Mouse (Mus musculus): ENCODE results near the gene Ankrd54. TPM values are rescaled to one million over a fixed set of nuclear protein-coding genes. Genes with fewer than 3 reads are reported as not detected.

Gene Ankrd54
- polyA plus RNA-seq, 1 experiment from 2014 or later, result 50.0 TPM

DNA sequence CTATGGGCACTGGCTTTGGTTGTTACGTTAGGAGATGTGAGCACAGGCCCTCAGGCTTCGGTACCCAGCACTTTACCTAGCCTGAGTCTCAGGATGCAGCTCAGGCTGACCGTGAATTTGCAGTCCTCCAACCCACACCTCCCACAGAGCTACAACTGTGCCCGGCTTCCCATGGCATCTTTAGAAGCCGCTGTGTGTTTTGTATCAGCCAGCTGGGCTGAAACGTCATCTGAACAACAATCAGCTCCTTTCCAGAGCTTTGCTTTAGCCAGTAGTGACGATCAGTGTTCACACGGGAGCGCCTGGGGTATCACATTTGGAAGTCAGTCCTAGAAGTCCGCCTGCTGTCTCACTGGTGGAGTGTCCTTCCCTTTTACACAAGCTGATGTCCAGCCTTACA, 40.6 kb upstream of the Ankrd54 start:
- Histone ChIP-seq H3K27ac (ENCODE audit: low read depth) (no peak overlapping the region), H3K4me1 (replicated peaks; ENCODE audit: control insufficient read depth, insufficient read depth, low read length) (peaks cover 7% of the 10 kb centered on the region), H3K9me3 (ENCODE audit: control insufficient read depth, low read length) (no peaks in the 10 kb centered on the region), H3K36me3 (ENCODE audit: control insufficient read depth, insufficient read depth, low read length) (no peaks in the 10 kb centered on the region), H3K27me3 (replicated peaks; ENCODE audit: control insufficient read depth, insufficient read depth, low read length) (no peaks in the 10 kb centered on the region), H3K4me2 (ENCODE audit: low read length) (no peak overlapping the region), H3K4me3 (ENCODE audit: low read depth, low read length) (no peak overlapping the region), H3K9ac (ENCODE audit: low read length) (no peak overlapping the region)
- 75% methylated on average over 10 of the region's 10 CpGs for WGBS
- DNase-seq (ENCODE audit: low spot score) (no peak), ATAC-seq (replicated peaks; ENCODE audit: low FRiP score, low TSS enrichment, low read depth) (no peak)

DNA sequence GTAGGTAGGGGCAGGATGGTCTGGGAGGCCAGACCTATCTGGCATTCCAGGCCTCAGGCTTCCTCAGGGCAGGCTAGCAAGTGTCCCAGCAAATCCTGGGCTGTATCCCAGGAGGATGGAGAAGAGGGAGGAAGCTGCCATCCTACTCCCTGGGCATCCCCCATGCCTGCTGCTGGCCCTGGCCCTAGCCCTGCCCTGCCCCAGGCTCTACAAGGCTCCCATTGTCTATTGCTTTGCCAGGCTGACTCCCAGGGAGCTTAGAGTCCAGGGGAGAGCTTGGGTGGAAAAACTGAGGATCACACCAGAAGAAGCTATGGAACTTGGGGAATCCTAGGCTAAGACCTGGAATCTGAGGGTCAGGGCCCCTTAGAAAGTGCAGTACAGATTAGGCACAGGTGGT, 38.8 kb upstream of the Ankrd54 start:
- Histone ChIP-seq H3K36me3 (ENCODE audit: control insufficient read depth, insufficient read depth, low read length) (0 out of 2 replicates have a peak, but pooled peaks cover under 1% of the 10 kb centered on the region), H3K4me2 (ENCODE audit: low read length) (no peak overlapping the region), H3K4me1 (replicated peaks; ENCODE audit: control insufficient read depth, insufficient read depth, low read length) (peaks cover 18% of the 10 kb centered on the region), H3K9ac (ENCODE audit: low read length) (no peak overlapping the region), H3K27me3 (replicated peaks; ENCODE audit: control insufficient read depth, insufficient read depth, low read length) (no peaks in the 10 kb centered on the region), H3K4me3 (ENCODE audit: low read depth, low read length) (no peak overlapping the region), H3K9me3 (ENCODE audit: control insufficient read depth, low read length) (no peaks in the 10 kb centered on the region), H3K27ac (ENCODE audit: low read depth) (no peak overlapping the region)
- DNase-seq (ENCODE audit: low spot score) (no peak), ATAC-seq (replicated peaks; ENCODE audit: low FRiP score, low TSS enrichment, low read depth) (no peak)

DNA sequence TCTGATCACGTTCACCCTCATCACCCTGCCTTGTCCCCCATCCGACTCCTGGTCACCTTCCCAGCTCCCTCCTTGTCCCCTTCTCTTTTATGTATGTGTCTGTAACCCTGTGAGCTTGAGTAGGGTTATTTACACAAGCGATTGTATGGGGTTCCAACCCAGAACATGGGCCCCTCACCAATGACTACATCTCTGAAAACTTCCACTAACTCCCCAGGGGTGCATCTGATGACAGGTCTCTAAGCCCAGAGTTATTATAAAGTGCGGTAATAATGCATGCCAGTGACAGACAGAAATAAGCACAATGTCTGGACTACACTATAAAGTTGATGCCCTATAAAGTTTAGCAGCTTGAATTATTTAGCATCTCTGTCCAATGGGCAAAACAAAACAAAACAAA, 37.7 kb upstream of the Ankrd54 start:
- no peak overlapping the region for H3K4me3 ChIP-seq (ENCODE audit: low read depth, low read length)
- 72% methylated on average over 4 of the region's 4 CpGs for WGBS
- H3K9ac ChIP-seq (ENCODE audit: low read length), result no peak overlapping the region
- ATAC-seq (replicated peaks; ENCODE audit: low FRiP score, low TSS enrichment, low read depth) (no peak), DNase-seq (ENCODE audit: low spot score) (no peak)
- no peak overlapping the region for H3K27ac ChIP-seq (ENCODE audit: low read depth)
- no peak overlapping the region for H3K4me2 ChIP-seq (ENCODE audit: low read length)
- no peaks in the 10 kb centered on the region for H3K27me3 ChIP-seq (replicated peaks; ENCODE audit: control insufficient read depth, insufficient read depth, low read length)
- H3K9me3 ChIP-seq (ENCODE audit: control insufficient read depth, low read length), result no peaks in the 10 kb centered on the region
- peaks cover 19% of the 10 kb centered on the region for H3K4me1 ChIP-seq (replicated peaks; ENCODE audit: control insufficient read depth, insufficient read depth, low read length)
- H3K36me3 ChIP-seq (ENCODE audit: control insufficient read depth, insufficient read depth, low read length), result peaks cover 11% of the 10 kb centered on the region

DNA sequence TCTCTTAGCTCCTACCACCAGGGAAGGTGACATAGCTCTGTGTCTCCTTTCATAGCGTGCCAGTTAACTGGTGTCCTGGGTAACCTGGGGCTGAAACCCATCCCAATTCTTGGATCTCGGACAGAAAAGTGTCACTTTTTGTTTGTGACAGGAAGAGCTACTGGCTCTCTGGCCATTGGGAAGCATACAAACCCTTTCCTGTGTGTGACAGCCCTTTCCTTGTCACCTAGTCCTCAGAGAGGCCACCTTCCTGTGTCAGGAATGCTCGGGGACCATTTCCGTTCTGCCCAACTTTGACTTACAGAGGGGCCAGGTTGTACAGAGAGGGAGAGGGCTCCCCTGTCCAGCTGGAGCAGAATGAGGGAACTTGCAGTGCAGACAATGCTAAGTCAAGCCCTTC, 36.8 kb upstream of the Ankrd54 start:
- Histone ChIP-seq H3K9me3 (ENCODE audit: control insufficient read depth, low read length) (no peaks in the 10 kb centered on the region), H3K36me3 (ENCODE audit: control insufficient read depth, insufficient read depth, low read length) (peaks cover 18% of the 10 kb centered on the region), H3K4me2 (ENCODE audit: low read length) (no peak overlapping the region), H3K4me1 (replicated peaks; ENCODE audit: control insufficient read depth, insufficient read depth, low read length) (peaks cover 19% of the 10 kb centered on the region), H3K9ac (ENCODE audit: low read length) (no peak overlapping the region), H3K27me3 (replicated peaks; ENCODE audit: control insufficient read depth, insufficient read depth, low read length) (no peaks in the 10 kb centered on the region), H3K27ac (ENCODE audit: low read depth) (peak overlapping the region; percentile 44; the same call in 1 of the 2 replicates), H3K4me3 (ENCODE audit: low read depth, low read length) (no peak overlapping the region)
- 73% methylated on average over 4 of the region's 4 CpGs for WGBS
- ATAC-seq (replicated peaks; ENCODE audit: low FRiP score, low TSS enrichment, low read depth) (no peak), DNase-seq (ENCODE audit: low spot score) (no peak)

DNA sequence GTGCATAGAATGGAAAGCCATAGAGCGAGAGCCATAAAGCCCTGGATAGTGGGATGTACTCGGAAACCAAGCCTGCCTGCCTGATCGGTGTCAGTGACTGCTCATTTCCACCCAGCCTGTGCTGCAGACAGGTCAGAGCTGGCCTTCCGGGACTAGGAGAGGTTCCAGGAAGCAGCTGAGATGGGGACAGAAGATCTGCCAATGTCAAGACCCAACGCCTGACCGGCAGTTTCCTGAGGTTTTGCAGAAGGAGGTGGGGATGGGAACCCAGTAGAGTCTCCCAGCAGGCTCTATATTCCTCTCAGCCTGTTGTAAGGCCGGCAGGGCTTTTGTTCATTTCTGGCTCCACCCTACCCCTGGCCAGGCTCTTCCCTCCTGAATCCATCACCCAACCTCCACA, 36.2 kb upstream of the Ankrd54 start:
- no peaks in the 10 kb centered on the region for H3K9me3 ChIP-seq (ENCODE audit: control insufficient read depth, low read length)
- ATAC-seq (replicated peaks; ENCODE audit: low FRiP score, low TSS enrichment, low read depth) (no peak), DNase-seq (ENCODE audit: low spot score) (no peak)
- peaks cover 21% of the 10 kb centered on the region for H3K4me1 ChIP-seq (replicated peaks; ENCODE audit: control insufficient read depth, insufficient read depth, low read length)
- no peaks in the 10 kb centered on the region for H3K27me3 ChIP-seq (replicated peaks; ENCODE audit: control insufficient read depth, insufficient read depth, low read length)
- WGBS, result 52% methylated on average over 7 of the region's 7 CpGs
- H3K4me2 ChIP-seq (ENCODE audit: low read length), result no peak overlapping the region
- H3K36me3 ChIP-seq (ENCODE audit: control insufficient read depth, insufficient read depth, low read length), result peaks cover 24% of the 10 kb centered on the region
- no peak overlapping the region for H3K9ac ChIP-seq (ENCODE audit: low read length)
- peak overlapping the region; percentile 44; the same call in 1 of the 2 replicates for H3K27ac ChIP-seq (ENCODE audit: low read depth)
- H3K4me3 ChIP-seq (ENCODE audit: low read depth, low read length), result no peak overlapping the region

DNA sequence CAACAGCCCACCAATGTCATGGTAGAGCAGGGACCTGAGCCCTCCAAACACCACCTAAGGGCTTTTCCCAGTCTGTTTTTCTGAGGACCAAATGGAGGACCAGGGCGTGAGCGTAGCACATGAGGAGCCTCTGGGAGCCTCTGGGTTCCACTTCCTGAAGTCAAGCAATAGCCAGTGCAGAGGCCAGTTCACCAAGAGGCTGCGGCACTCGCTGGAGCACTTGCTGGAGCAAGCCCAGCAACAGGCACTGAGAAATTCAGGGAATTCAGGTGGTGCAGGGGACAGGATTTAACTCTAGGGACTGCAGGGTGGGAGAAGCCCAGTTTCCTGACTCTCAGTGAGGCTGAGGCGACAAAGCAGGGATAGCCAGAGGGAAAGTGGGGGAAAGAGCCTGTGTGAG, 35.5 kb upstream of the Ankrd54 start:
- Histone ChIP-seq H3K36me3 (ENCODE audit: control insufficient read depth, insufficient read depth, low read length) (peaks cover 30% of the 10 kb centered on the region), H3K9me3 (ENCODE audit: control insufficient read depth, low read length) (no peaks in the 10 kb centered on the region), H3K4me3 (ENCODE audit: low read depth, low read length) (no peak overlapping the region), H3K4me1 (replicated peaks; ENCODE audit: control insufficient read depth, insufficient read depth, low read length) (peaks cover 23% of the 10 kb centered on the region), H3K4me2 (ENCODE audit: low read length) (no peak overlapping the region), H3K9ac (ENCODE audit: low read length) (no peak overlapping the region), H3K27me3 (replicated peaks; ENCODE audit: control insufficient read depth, insufficient read depth, low read length) (no peaks in the 10 kb centered on the region), H3K27ac (ENCODE audit: low read depth) (peak overlapping the region; percentile 79)
- ATAC-seq (replicated peaks; ENCODE audit: low FRiP score, low TSS enrichment, low read depth), result no peak
- 60% methylated on average over 5 of the region's 5 CpGs for WGBS
- no peak for DNase-seq (ENCODE audit: low spot score)

DNA sequence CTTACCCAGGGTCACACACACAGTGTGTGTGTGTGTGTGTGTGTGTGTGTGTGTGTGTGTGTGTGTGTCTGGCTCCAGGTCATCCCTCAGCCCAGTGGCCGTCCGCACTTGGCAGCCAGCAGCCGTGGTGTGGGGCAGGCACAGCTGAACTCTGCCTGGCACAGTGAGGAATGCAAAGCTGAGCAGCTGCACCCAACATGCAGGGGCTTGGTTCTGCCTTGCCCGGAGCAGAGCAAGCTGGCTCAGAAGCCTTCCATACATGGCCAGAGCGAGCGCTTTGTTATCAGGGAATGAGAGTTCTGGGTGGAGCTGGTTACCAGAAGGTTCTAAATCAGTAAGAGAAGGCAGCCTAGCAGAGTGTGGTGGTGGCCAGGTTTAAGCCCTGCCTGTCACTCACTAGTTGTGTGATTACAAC, 34.9 kb upstream of the Ankrd54 start:
- WGBS, result 35% methylated on average over 6 of the region's 6 CpGs

DNA sequence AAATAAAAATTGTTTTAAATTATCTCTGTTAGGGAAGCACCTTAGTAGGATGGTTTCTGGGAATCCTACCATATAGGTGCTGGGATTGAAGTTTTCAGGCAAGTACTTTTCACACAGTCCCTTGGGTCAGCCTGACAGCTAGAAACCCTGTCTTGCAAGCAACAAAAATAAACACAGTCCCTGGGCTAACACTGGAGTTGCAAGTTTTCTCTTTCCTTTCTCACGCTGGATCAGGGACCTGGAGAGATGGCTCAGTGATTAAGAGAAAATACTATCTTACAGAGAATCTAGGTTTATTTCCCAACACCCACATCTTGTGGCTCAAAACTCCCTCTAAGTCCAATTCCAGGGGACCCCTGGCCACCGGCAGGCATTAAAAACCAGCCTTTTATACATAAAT, 34.4 kb upstream of the Ankrd54 start:
- Histone ChIP-seq H3K36me3 (ENCODE audit: control insufficient read depth, insufficient read depth, low read length) (peaks cover 41% of the 10 kb centered on the region), H3K4me1 (replicated peaks; ENCODE audit: control insufficient read depth, insufficient read depth, low read length) (peaks cover 27% of the 10 kb centered on the region), H3K27me3 (replicated peaks; ENCODE audit: control insufficient read depth, insufficient read depth, low read length) (no peaks in the 10 kb centered on the region), H3K9me3 (ENCODE audit: control insufficient read depth, low read length) (no peaks in the 10 kb centered on the region), H3K27ac (ENCODE audit: low read depth) (peak overlapping the region; percentile 79), H3K9ac (ENCODE audit: low read length) (0 out of 2 replicates have a peak overlapping the region, but pooled peaks have one; percentile 7), H3K4me2 (ENCODE audit: low read length) (0 out of 2 replicates have a peak overlapping the region, but pooled peaks have one; percentile 4), H3K4me3 (ENCODE audit: low read depth, low read length) (no peak overlapping the region)
- ATAC-seq (replicated peaks; ENCODE audit: low FRiP score, low TSS enrichment, low read depth) (no peak), DNase-seq (ENCODE audit: low spot score) (no peak)
- WGBS, result 10% methylated on average over 2 of the region's 2 CpGs

More for the DNA sequence above, 34.9 kb upstream of the Ankrd54 start:
- no peak for DNase-seq (ENCODE audit: low spot score)
- ATAC-seq (replicated peaks; ENCODE audit: low FRiP score, low TSS enrichment, low read depth), result peak; percentile 38; the same call in 1 of the 2 replicates
- no peaks in the 10 kb centered on the region for H3K27me3 ChIP-seq (replicated peaks; ENCODE audit: control insufficient read depth, insufficient read depth, low read length)
- H3K36me3 ChIP-seq (ENCODE audit: control insufficient read depth, insufficient read depth, low read length), result peaks cover 36% of the 10 kb centered on the region
- no peaks in the 10 kb centered on the region for H3K9me3 ChIP-seq (ENCODE audit: control insufficient read depth, low read length)
- H3K4me1 ChIP-seq (replicated peaks; ENCODE audit: control insufficient read depth, insufficient read depth, low read length), result peaks cover 24% of the 10 kb centered on the region
- H3K4me2 ChIP-seq (ENCODE audit: low read length), result 0 out of 2 replicates have a peak overlapping the region, but pooled peaks have one; percentile 4
- no peak overlapping the region for H3K4me3 ChIP-seq (ENCODE audit: low read depth, low read length)
- peak overlapping the region; percentile 79 for H3K27ac ChIP-seq (ENCODE audit: low read depth)
- 0 out of 2 replicates have a peak overlapping the region, but pooled peaks have one; percentile 7 for H3K9ac ChIP-seq (ENCODE audit: low read length)

DNA sequence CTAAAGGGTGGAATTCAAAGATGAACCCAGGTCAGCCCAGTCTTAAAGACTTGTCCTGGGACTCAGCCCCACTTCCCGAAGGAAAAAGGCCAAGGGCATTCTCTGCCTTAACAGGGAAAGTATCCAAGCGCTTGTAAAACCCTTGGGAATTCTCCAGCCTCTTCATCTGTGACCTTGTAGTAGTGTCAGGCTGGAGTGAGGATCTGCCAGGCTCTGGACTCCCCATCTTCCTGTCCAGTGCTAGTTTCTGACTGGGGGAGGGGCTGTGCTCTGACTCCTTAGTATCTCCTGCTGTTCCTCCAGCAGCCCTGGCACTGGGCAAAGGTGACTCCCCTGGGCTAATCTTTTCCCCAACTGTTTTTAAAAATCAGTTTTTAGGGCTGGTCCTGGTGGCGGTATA, 33.9 kb upstream of the Ankrd54 start:
- Histone ChIP-seq H3K27ac (ENCODE audit: low read depth) (peak overlapping the region; percentile 79; the same call in 1 of the 2 replicates), H3K9ac (ENCODE audit: low read length) (no peak overlapping the region), H3K27me3 (replicated peaks; ENCODE audit: control insufficient read depth, insufficient read depth, low read length) (no peaks in the 10 kb centered on the region), H3K36me3 (ENCODE audit: control insufficient read depth, insufficient read depth, low read length) (peaks cover 47% of the 10 kb centered on the region), H3K4me1 (replicated peaks; ENCODE audit: control insufficient read depth, insufficient read depth, low read length) (peaks cover 27% of the 10 kb centered on the region), H3K4me3 (ENCODE audit: low read depth, low read length) (no peak overlapping the region), H3K9me3 (ENCODE audit: control insufficient read depth, low read length) (no peaks in the 10 kb centered on the region), H3K4me2 (ENCODE audit: low read length) (no peak overlapping the region)
- WGBS, result 61% methylated on average over 3 of the region's 3 CpGs
- ATAC-seq (replicated peaks; ENCODE audit: low FRiP score, low TSS enrichment, low read depth) (no peak), DNase-seq (ENCODE audit: low spot score) (no peak)
